Mouse (Mus musculus) right cerebral cortex, adult 18-20 months (tissue): Measurements from ENCODE around the gene Cd209c.

ENCODE experiments used
- DNase-seq: peaks from one replicate; pipeline ENCODE4 v3.0.0; 2022; ENCODE audit warnings: mixed read lengths

The Cd209c gene

GRCm38 (mm10) chr8:3954646-3955045 lies at the start of gene Cd209c:
Cd209c (minus strand) TSS chr8:3954746.
- DNase-seq = no peak

DNA sequence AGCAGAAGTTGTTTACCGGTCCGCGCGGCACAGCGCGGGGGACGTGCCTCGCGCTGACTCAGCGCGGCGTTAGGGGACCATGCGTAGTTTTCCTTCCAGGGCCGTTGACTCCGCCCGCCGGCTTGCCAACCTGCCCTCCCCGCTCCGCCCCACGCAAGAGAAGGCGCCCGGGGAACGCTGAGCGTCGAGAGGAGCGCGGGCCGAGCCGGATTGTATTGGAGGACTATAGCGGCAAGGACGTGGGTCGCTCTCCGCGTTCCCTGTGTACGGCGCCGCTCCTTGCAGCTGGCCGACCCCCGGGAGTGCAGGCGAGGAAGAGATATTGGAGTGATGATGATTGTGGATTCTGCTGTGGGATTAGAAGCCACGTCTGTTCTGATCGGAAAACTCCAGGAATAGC lies 39.7 kb upstream of the Cd209c start:
- DNase-seq = no peak

DNA sequence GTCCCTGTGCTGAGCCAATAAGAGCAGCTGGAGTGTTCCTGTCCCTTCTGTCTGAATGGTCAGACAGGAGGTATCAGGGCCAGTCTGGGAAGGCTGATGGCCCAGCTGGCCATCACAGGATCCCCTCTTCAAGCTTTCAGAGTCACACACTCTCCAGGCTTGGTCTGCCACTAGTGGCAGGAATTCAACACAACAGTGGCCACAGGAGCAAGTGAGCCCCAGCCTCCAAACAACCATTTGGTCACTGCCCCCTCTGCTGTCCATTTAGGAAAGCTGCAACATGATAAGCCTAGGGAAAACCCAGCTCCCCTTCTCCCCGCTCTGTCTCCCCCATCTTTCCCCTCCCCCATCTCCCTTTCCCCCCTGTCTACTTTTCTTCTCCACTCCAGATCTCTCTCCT lies 1.5 kb upstream of the Cd209c start:
- DNase-seq = peak; percentile 5

DNA sequence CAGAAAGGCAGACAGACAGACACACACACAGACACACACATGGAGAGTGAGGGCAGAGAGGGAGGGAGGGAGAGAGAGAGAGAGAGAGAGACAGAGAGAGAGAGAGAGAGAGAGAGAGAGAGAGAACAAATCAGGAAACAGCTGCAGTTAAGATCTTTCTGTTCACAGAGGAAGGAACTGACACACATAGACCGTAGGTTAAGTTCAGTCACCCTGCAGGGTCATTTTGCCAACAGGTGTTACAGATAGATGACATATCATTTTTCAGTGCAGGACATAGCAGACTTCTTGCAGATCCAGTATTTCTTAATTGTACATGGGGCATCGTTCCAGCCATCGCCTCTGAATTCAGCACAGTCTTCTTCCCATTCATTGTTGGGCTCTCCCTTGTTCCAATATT lies 14.5 kb downstream of the Cd209c start:
- DNase-seq = no peak

DNA sequence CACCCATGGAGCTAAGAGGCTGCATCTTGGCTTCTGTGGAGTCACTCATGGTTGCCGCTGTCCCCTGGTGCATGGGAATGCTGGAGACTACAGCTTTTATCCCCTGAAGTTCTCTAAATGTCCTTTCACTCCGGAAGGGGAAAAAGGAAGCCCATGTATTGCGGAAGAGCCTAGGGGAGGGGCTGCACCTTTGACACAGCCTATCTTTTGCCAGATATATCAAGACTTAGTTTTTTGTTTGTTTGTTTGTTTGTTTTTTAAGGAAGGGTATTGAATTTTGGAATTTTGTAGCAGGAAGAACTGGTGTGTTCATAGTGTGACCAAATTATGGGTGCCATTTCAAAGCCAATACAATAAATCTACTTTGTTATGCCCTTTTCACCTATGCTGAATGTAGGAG lies 27.8 kb downstream of the Cd209c start, which contains the start of gene Cd209b:
Gene Cd209b, minus strand, starts transcription at position 101 of the 400 bp plus-strand sequence.
- DNase-seq = no peak
